Mouse (Mus musculus) hindbrain, embryonic 12.5 days (tissue): ENCODE data around the gene Sec11a. TPM values are rescaled to one million over a fixed set of nuclear protein-coding genes. Genes with fewer than 3 reads are reported as not detected.

Experiments used
- ATAC-seq: fragments of 200-750 bp; cut with Nextera tagmentation; 2 replicates; pipeline ENCODE4 v1.8.0; 2017; ENCODE audit warnings: moderate TSS enrichment; ENCODE audit not compliant: low FRiP score
- H3K27ac ChIP-seq: fragments of 300-500 bp; sonication (generic); 2 replicates; pipeline ENCODE4 v1.5.1; 2016; ENCODE audit warnings: mild to moderate bottlenecking
- H3K27me3 ChIP-seq: fragments of 300-500 bp; sonication (generic); 2 replicates; pipeline ENCODE4 v1.6.1; 2016; ENCODE audit warnings: mild to moderate bottlenecking
- H3K36me3 ChIP-seq: fragments of 300-500 bp; sonication (generic); 2 replicates; pipeline ENCODE4 v1.6.1; 2016; ENCODE audit warnings: mild to moderate bottlenecking
- H3K4me1 ChIP-seq: fragments of 300-500 bp; sonication (generic); 2 replicates; pipeline ENCODE4 v1.6.1; 2016
- H3K4me2 ChIP-seq: fragments of 300-500 bp; sonication (generic); replicated peaks from 2 replicates; pipeline ENCODE4 v1.6.1; 2016; ENCODE audit warnings: mild to moderate bottlenecking
- H3K4me3 ChIP-seq: fragments of 300-500 bp; sonication (generic); 2 replicates; pipeline ENCODE4 v1.5.1; 2016; ENCODE audit warnings: mild to moderate bottlenecking
- H3K9ac ChIP-seq: fragments of 300-500 bp; sonication (generic); 2 replicates; pipeline ENCODE4 v1.6.1; 2016; ENCODE audit warnings: mild to moderate bottlenecking, moderate library complexity
- H3K9me3 ChIP-seq: fragments of 300-500 bp; sonication (generic); replicated peaks from 2 replicates; pipeline ENCODE4 v1.6.1; 2016; ENCODE audit warnings: mild to moderate bottlenecking
- WGBS: fragments of 180-500 bp; shearing (Covaris S2); methylation state at CpG from one replicate; pipeline ENCODE4 v1.1.7; 2016; 5-methylcytosine and 5-hydroxymethylcytosine counted together
- polyA plus RNA-seq: library from polyadenylated mRNA; unstranded; fragments of >200 nt; fragmentation: Nextera tagmentation; extraction: Ambion mirVana; gene quantifications from 2 replicates; pipeline ENCODE4 v1.2.1, GENCODE M21; 2016

Sec11a gene
- polyA plus RNA-seq, 1 experiment from 2014 or later = 183 TPM

DNA sequence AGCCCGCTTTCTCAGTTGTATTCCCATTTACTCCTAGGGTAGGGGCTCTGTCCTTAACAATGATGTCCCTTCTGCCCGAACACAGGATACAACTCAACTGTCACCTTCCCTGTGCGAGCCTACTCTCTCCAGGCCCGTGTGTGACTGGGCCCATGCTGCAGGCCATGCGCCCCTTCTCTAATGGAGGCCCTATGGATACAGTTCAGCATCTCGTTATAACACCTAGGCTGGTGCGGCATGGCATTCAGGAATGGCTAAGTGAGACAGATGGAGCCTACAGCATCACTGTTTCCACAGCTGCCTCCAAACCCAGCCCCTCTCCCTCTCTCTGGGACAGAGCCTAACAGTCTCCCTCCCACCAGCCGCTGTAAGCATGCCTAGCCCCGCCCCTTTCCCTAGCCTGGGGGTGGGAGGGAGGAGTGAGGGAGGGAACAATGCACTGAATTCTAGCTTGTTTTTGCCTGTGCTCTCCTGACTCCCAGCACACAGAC is 58.5 kb downstream of the Sec11a start:
- Histone ChIP-seq H3K36me3 (peaks cover 37% of the 10 kb centered on the region), H3K9me3 (no peaks in the 10 kb centered on the region), H3K27me3 (no peaks in the 10 kb centered on the region), H3K27ac (peak overlapping the region; percentile 84), H3K9ac (0 out of 2 replicates have a peak overlapping the region, but pooled peaks have one; percentile 15), H3K4me3 (no peak overlapping the region), H3K4me2 (no peak overlapping the region), H3K4me1 (peaks cover 15% of the 10 kb centered on the region)
- peak; percentile 84 for ATAC-seq
- WGBS = 35% methylated on average over 9 of the region's 9 CpGs

- no peak overlapping the region for H3K9ac ChIP-seq
- ATAC-seq = peak; percentile 24
- H3K27me3 ChIP-seq = no peaks in the 10 kb centered on the region
- H3K27ac ChIP-seq = peak overlapping the region; percentile 84
- peaks cover 32% of the 10 kb centered on the region for H3K36me3 ChIP-seq
- no peak overlapping the region for H3K4me2 ChIP-seq
- no peaks in the 10 kb centered on the region for H3K9me3 ChIP-seq
- H3K4me3 ChIP-seq = no peak overlapping the region
- WGBS = 71% methylated on average over 7 of the region's 7 CpGs
- peaks cover 15% of the 10 kb centered on the region for H3K4me1 ChIP-seq
Measured at GRCm38 (mm10) chr7:80888595-80888994, 59.0 kb downstream of the Sec11a start.

GRCm38 (mm10) chr7:80885666-80886065 is 61.9 kb downstream of the Sec11a start:
- H3K27me3 ChIP-seq = no peaks in the 10 kb centered on the region
- no peak overlapping the region for H3K9ac ChIP-seq
- H3K27ac ChIP-seq = no peak overlapping the region
- WGBS = 29% methylated on average over 1 of the region's 1 CpGs
- no peak overlapping the region for H3K4me2 ChIP-seq
- peaks cover 5% of the 10 kb centered on the region; the same call in 1 of the 2 replicates for H3K36me3 ChIP-seq
- H3K4me3 ChIP-seq = no peak overlapping the region
- no peak for ATAC-seq
- H3K9me3 ChIP-seq = no peaks in the 10 kb centered on the region
- H3K4me1 ChIP-seq = peaks cover 18% of the 10 kb centered on the region

DNA sequence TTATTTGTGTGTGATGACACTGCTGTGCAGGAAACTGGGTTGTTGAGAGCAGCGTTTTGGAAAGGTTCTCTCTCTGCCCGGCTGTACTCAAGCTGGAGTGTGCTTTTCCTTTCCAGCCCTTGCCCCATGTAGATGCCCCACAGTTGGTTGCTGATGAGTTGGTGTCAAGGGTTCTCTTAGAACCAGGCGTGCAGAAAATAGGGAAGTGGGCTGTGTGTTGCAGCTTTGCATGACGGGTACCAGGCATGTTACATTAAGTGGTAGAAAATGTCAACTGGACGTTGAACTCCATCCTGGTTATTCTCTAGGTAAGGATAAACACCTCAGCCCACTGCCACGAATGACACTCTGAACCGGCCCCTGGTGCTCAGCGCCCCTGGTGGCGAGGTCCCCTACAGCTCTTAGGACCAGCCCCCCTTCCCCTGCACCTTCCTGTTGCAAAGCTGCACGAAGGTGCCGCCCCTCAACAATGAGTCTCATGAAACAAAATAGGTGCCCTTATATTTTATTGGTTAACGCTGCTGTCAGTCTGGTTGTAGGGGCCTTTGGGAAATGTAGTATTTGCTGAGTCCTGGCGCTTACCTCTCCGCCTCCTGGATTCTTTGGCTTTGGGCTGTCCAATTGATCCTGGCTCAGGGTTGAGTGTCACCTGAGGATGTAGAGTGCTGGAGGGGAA is 64.6 kb downstream of the Sec11a start:
- ATAC-seq = peak; percentile 77
- H3K9me3 ChIP-seq = no peaks in the 10 kb centered on the region
- peak overlapping the region; percentile 8; the same call in 1 of the 2 replicates for H3K4me3 ChIP-seq
- H3K4me2 ChIP-seq = peak overlapping the region; percentile 38
- 0 out of 2 replicates have a peak, but pooled peaks cover 3% of the 10 kb centered on the region for H3K4me1 ChIP-seq
- H3K9ac ChIP-seq = no peak overlapping the region
- no peaks in the 10 kb centered on the region for H3K27me3 ChIP-seq
- peaks cover 3% of the 10 kb centered on the region; the same call in 1 of the 2 replicates for H3K36me3 ChIP-seq
- H3K27ac ChIP-seq = no peak overlapping the region
- 26% methylated on average over 14 of the region's 14 CpGs for WGBS

GRCm38 (mm10) chr7:80875727-80876126 is 71.9 kb downstream of the Sec11a start:
- H3K4me1 ChIP-seq = 0 out of 2 replicates have a peak, but pooled peaks cover 3% of the 10 kb centered on the region
- no peak for ATAC-seq
- H3K4me3 ChIP-seq = no peak overlapping the region
- peaks cover 66% of the 10 kb centered on the region for H3K36me3 ChIP-seq
- peaks cover 30% of the 10 kb centered on the region for H3K27me3 ChIP-seq
- H3K9me3 ChIP-seq = no peaks in the 10 kb centered on the region
- no peak overlapping the region for H3K27ac ChIP-seq
- H3K4me2 ChIP-seq = no peak overlapping the region
- WGBS = 40% methylated on average over 37 of the region's 37 CpGs
- no peak overlapping the region for H3K9ac ChIP-seq

- Histone ChIP-seq H3K4me2 (no peak overlapping the region), H3K27me3 (peaks cover 30% of the 10 kb centered on the region), H3K9ac (no peak overlapping the region), H3K4me3 (no peak overlapping the region), H3K36me3 (peaks cover 87% of the 10 kb centered on the region), H3K9me3 (no peaks in the 10 kb centered on the region), H3K27ac (no peak overlapping the region), H3K4me1 (0 out of 2 replicates have a peak, but pooled peaks cover 3% of the 10 kb centered on the region)
- WGBS = 93% methylated on average over 2 of the region's 2 CpGs
- ATAC-seq = no peak
Measured at GRCm38 (mm10) chr7:80873631-80874030, 73.9 kb downstream of the Sec11a start.

- H3K27ac ChIP-seq = no peak overlapping the region
- no peaks in the 10 kb centered on the region for H3K9me3 ChIP-seq
- no peak for ATAC-seq
- 0 out of 2 replicates have a peak, but pooled peaks cover 3% of the 10 kb centered on the region for H3K4me1 ChIP-seq
- no peak overlapping the region for H3K4me3 ChIP-seq
- H3K27me3 ChIP-seq = peaks cover 30% of the 10 kb centered on the region
- WGBS = 81% methylated on average over 5 of the region's 5 CpGs
- peaks cover 91% of the 10 kb centered on the region for H3K36me3 ChIP-seq
- no peak overlapping the region for H3K4me2 ChIP-seq
- H3K9ac ChIP-seq = no peak overlapping the region
Measured at GRCm38 (mm10) chr7:80873038-80873437, 74.5 kb downstream of the Sec11a start.

DNA sequence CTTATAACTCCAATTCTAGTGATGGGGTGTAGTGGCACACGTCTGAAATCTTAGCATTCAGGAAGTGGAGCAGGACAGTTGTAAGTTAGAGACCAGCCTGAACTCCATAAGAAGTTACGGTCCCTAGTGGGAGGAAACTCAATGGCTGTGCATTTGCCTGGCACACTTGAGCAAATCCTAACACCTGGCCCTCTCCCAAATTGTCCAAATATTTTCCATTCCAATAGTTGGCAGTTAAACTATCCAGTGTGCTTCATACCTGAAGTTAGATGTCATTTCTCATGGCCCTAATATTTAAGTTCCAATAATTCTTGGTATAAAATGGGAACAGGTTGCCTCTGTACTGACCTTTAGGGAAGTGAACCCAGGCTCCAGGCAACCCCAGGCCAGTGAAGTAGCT is 78.9 kb downstream of the Sec11a start:
- Histone ChIP-seq H3K27me3 (peaks cover 8% of the 10 kb centered on the region), H3K9ac (no peak overlapping the region), H3K9me3 (no peaks in the 10 kb centered on the region), H3K27ac (no peak overlapping the region), H3K36me3 (peaks cover 92% of the 10 kb centered on the region), H3K4me1 (peaks cover 15% of the 10 kb centered on the region), H3K4me3 (no peak overlapping the region), H3K4me2 (no peak overlapping the region)
- 96% methylated on average over 2 of the region's 2 CpGs for WGBS
- no peak for ATAC-seq

GRCm38 (mm10) chr7:80866514-80867147 is 80.9 kb downstream of the Sec11a start:
- 91% methylated on average over 7 of the region's 7 CpGs for WGBS
- peaks cover 82% of the 10 kb centered on the region for H3K36me3 ChIP-seq
- no peak overlapping the region for H3K27ac ChIP-seq
- H3K4me2 ChIP-seq = no peak overlapping the region
- no peaks in the 10 kb centered on the region for H3K27me3 ChIP-seq
- no peaks in the 10 kb centered on the region for H3K9me3 ChIP-seq
- ATAC-seq = no peak
- H3K4me1 ChIP-seq = peaks cover 33% of the 10 kb centered on the region
- no peak overlapping the region for H3K9ac ChIP-seq
- no peak overlapping the region for H3K4me3 ChIP-seq

- peaks cover 72% of the 10 kb centered on the region for H3K36me3 ChIP-seq
Measured at GRCm38 (mm10) chr7:80865521-80865920, 82.1 kb downstream of the Sec11a start.

GRCm38 (mm10) chr7:80864831-80865230 is 82.7 kb downstream of the Sec11a start:
- Histone ChIP-seq H3K9ac (no peak overlapping the region), H3K4me1 (peaks cover 38% of the 10 kb centered on the region), H3K4me2 (peak overlapping the region; percentile 77; the same call in 1 of the 2 replicates), H3K27ac (no peak overlapping the region), H3K9me3 (no peaks in the 10 kb centered on the region), H3K4me3 (no peak overlapping the region), H3K36me3 (peaks cover 65% of the 10 kb centered on the region), H3K27me3 (no peaks in the 10 kb centered on the region)
- WGBS = 82% methylated on average over 8 of the region's 8 CpGs
- ATAC-seq = no peak

More at GRCm38 (mm10) chr7:80865521-80865920, 82.1 kb downstream of the Sec11a start:
- Histone ChIP-seq H3K4me1 (peaks cover 35% of the 10 kb centered on the region), H3K27ac (no peak overlapping the region), H3K4me3 (no peak overlapping the region), H3K9me3 (no peaks in the 10 kb centered on the region), H3K9ac (no peak overlapping the region), H3K27me3 (no peaks in the 10 kb centered on the region), H3K4me2 (no peak overlapping the region)
- WGBS = 94% methylated on average over 7 of the region's 7 CpGs
- ATAC-seq = no peak

DNA sequence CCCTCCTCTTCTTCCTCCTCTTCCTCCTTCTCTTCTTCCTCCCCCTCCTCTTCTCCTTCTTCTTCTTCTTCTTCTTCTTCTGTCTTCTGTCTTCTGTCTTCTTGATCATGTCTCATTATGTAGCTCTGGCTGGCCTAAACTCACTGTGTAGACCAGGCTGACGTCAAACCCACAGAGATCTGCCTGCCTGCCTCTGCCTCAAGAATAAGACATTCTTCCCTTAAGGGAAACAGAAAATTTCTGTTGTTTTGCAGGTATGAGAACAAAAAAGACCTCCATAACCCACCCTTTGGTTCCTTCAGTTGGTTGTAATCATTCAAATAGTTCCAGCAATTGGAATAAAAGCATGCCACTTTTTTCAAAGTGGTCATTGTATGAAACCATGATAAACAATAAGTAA is 83.4 kb downstream of the Sec11a start:
- H3K4me2 ChIP-seq = peak overlapping the region; percentile 77
- H3K36me3 ChIP-seq = peaks cover 58% of the 10 kb centered on the region
- whole genome bisulfite sequencing = 83% methylated on average over 1 of the region's 1 CpGs
- peaks cover 38% of the 10 kb centered on the region for H3K4me1 ChIP-seq
- H3K9me3 ChIP-seq = no peaks in the 10 kb centered on the region
- no peaks in the 10 kb centered on the region for H3K27me3 ChIP-seq
- no peak overlapping the region for H3K9ac ChIP-seq
- H3K4me3 ChIP-seq = no peak overlapping the region
- H3K27ac ChIP-seq = no peak overlapping the region
- no peak for ATAC-seq
